Mouse (Mus musculus) midbrain, embryonic 13.5 days (tissue): ENCODE measurements at regions not wholly inside any gene's neighbourhood (a gene's known extent, or its start where the extent isn't known, plus 50 kb on each side); places are given as distances from the start of the nearest gene placed in this dataset.

ENCODE experiments used
- ATAC-seq: fragments of 200-750 bp; cut with Nextera tagmentation; 2 replicates; pipeline ENCODE4 v1.8.0; 2017; ENCODE audit warnings: mild to moderate bottlenecking, moderate TSS enrichment, moderate library complexity
- H3K27ac ChIP-seq: fragments of 300-500 bp; sonication (generic); 2 replicates; pipeline ENCODE4 v1.5.1; 2015; ENCODE audit warnings: inconsistent platforms, mild to moderate bottlenecking, moderate library complexity
- H3K27me3 ChIP-seq: fragments of 300-500 bp; sonication (generic); 2 replicates; pipeline ENCODE4 v1.6.1; 2015; ENCODE audit warnings: mild to moderate bottlenecking, inconsistent platforms
- H3K36me3 ChIP-seq: fragments of 300-500 bp; sonication (generic); 2 replicates; pipeline ENCODE4 v1.6.1; 2015; ENCODE audit warnings: mild to moderate bottlenecking, inconsistent platforms
- H3K4me1 ChIP-seq: fragments of 300-500 bp; sonication (generic); replicated peaks from 2 replicates; pipeline ENCODE4 v1.6.1; 2015; ENCODE audit warnings: inconsistent platforms
- H3K4me2 ChIP-seq: fragments of 300-500 bp; sonication (generic); replicated peaks from 2 replicates; pipeline ENCODE4 v1.6.1; 2015; ENCODE audit warnings: moderate library complexity, mild to moderate bottlenecking, inconsistent platforms
- H3K4me3 ChIP-seq: fragments of 300-500 bp; sonication (generic); replicated peaks from 2 replicates; pipeline ENCODE4 v1.5.1; 2015; ENCODE audit warnings: mild to moderate bottlenecking, inconsistent platforms
- H3K9ac ChIP-seq: fragments of 300-500 bp; sonication (generic); replicated peaks from 2 replicates; pipeline ENCODE4 v1.6.1; 2015; ENCODE audit warnings: mild to moderate bottlenecking, inconsistent platforms
- H3K9me3 ChIP-seq: fragments of 300-500 bp; sonication (generic); 2 replicates; pipeline ENCODE4 v1.6.1; 2016; ENCODE audit warnings: mild to moderate bottlenecking, inconsistent platforms
- WGBS: fragments of 180-500 bp; shearing (Covaris S2); methylation state at CpG from one replicate; pipeline ENCODE4 v1.1.7; 2015; 5-methylcytosine and 5-hydroxymethylcytosine counted together

- no peaks in the 10 kb centered on the region for H3K9me3 ChIP-seq
- H3K9ac ChIP-seq, result no peak overlapping the region
- no peak overlapping the region for H3K27ac ChIP-seq
- H3K36me3 ChIP-seq, result no peaks in the 10 kb centered on the region
- H3K4me2 ChIP-seq, result no peak overlapping the region
- no peak for ATAC-seq
- H3K27me3 ChIP-seq, result no peaks in the 10 kb centered on the region
- peaks cover 31% of the 10 kb centered on the region for H3K4me1 ChIP-seq
- no peak overlapping the region for H3K4me3 ChIP-seq
- 84% methylated on average over 6 of the region's 6 CpGs for WGBS
These were observed 53.9 kb upstream of the Neurl1b start for GRCm38 (mm10) chr17:26360711-26361110.

GRCm38 (mm10) chr17:26361420-26361819, 53.2 kb upstream of the Neurl1b start:
- ATAC-seq, result no peak
- peaks cover 31% of the 10 kb centered on the region for H3K4me1 ChIP-seq
- H3K4me3 ChIP-seq, result no peak overlapping the region
- H3K9me3 ChIP-seq, result no peaks in the 10 kb centered on the region
- H3K36me3 ChIP-seq, result no peaks in the 10 kb centered on the region
- no peak overlapping the region for H3K27ac ChIP-seq
- no peaks in the 10 kb centered on the region for H3K27me3 ChIP-seq
- WGBS, result 75% methylated on average over 7 of the region's 7 CpGs
- no peak overlapping the region for H3K4me2 ChIP-seq
- no peak overlapping the region for H3K9ac ChIP-seq

GRCm38 (mm10) chr17:26361992-26362391, 52.6 kb upstream of the Neurl1b start:
- H3K9me3 ChIP-seq, result no peaks in the 10 kb centered on the region
- no peaks in the 10 kb centered on the region for H3K27me3 ChIP-seq
- 47% methylated on average over 3 of the region's 3 CpGs for WGBS
- ATAC-seq, result no peak; the same call in 1 of the 2 replicates
- no peaks in the 10 kb centered on the region for H3K36me3 ChIP-seq
- H3K4me1 ChIP-seq, result peaks cover 31% of the 10 kb centered on the region
- H3K4me3 ChIP-seq, result no peak overlapping the region
- H3K27ac ChIP-seq, result no peak overlapping the region
- H3K9ac ChIP-seq, result no peak overlapping the region
- H3K4me2 ChIP-seq, result no peak overlapping the region

GRCm38 (mm10) chr17:26362586-26363361, 51.9 kb upstream of the Neurl1b start:
- ATAC-seq, result no peak
- Histone ChIP-seq H3K27me3 (no peaks in the 10 kb centered on the region), H3K36me3 (no peaks in the 10 kb centered on the region), H3K9ac (no peak overlapping the region), H3K4me2 (no peak overlapping the region), H3K4me3 (no peak overlapping the region), H3K4me1 (peaks cover 31% of the 10 kb centered on the region), H3K9me3 (no peaks in the 10 kb centered on the region), H3K27ac (no peak overlapping the region)
- WGBS, result 59% methylated on average over 12 of the region's 12 CpGs

GRCm38 (mm10) chr17:26363853-26364532, 50.6 kb upstream of the Neurl1b start:
- Histone ChIP-seq H3K27me3 (no peaks in the 10 kb centered on the region), H3K4me2 (no peak overlapping the region), H3K36me3 (no peaks in the 10 kb centered on the region), H3K27ac (peak overlapping the region; percentile 65), H3K4me3 (no peak overlapping the region), H3K9ac (no peak overlapping the region), H3K4me1 (peaks cover 31% of the 10 kb centered on the region), H3K9me3 (no peaks in the 10 kb centered on the region)
- ATAC-seq, result peak; percentile 29; the same call in 1 of the 2 replicates
- WGBS, result 55% methylated on average over 5 of the region's 5 CpGs
